Mouse (Mus musculus): ENCODE data around the gene Galnt15.
"Not testable (repeated sequence)": the region's sequence is repeated elsewhere in the genome, so short reads cannot be mapped to it uniquely, and the experiment has no call there.

The Galnt15 gene

DNA sequence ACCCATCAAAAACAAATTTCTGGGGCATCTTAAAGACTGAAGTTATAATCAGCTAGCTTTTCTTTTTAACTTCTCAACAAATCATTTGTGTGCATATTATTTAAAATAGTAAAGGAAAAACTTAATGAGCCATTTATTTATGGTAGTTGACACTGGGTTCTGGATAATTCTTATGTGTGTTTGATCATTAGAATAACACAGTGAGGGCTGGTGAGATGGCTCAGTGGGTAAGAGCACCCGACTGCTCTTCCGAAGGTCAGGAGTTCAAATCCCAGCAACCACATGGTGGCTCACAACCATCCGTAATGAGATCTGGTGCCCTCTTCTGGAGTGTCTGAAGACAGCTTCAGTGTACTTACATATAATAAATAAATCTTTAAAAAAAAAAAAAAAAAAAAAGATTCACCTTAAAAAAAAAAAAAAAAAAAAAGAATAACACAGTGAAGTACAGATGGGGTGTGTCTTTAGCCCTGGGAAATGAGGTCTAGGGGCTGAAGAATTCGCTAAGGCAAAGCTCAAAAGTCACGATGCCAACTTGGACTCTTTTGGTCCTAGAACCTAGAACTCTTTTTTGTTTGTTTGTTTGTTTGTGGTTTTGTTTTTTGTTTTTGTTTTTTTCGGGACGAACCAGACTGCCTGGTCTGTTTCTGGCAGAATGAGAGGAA is 58.9 kb downstream of the Galnt15 start:
- not testable (repeated sequence) for DNase-seq (ENCODE audit: low spot score in 2 of 2)

DNA sequence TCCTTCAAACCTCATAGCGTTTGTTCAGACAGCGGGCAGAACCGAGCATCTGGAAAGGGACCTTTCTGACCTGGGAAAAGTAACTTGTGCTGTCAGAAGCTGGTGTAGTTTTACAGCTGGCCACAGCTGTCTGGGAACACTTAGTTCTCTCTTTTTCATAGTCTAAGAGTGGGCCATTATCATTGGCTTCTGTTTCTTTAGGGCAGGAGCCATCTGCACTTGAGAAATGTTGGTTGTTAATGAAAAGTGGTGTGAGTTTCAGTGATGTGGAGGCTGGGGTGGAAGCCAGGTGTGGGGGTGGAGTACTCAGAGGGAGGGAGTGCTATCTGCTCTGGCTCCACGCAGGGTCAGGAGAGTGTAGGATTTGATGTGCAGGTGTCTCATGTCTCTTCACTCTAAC is 62.3 kb downstream of the Galnt15 start:
- DNase-seq (ENCODE audit: low spot score in 2 of 2) = no peak

GRCm38 (mm10) chr14:32091704-32092103 is 62.9 kb downstream of the Galnt15 start:
- no peak for DNase-seq (ENCODE audit: low spot score in 2 of 2)

GRCm38 (mm10) chr14:32093018-32093417 is 64.2 kb downstream of the Galnt15 start:
- DNase-seq (ENCODE audit: low spot score in 2 of 2) = no peak

GRCm38 (mm10) chr14:32093500-32094117 is 64.8 kb downstream of the Galnt15 start:
- DNase-seq (ENCODE audit: low spot score in 2 of 2) = no peak

DNA sequence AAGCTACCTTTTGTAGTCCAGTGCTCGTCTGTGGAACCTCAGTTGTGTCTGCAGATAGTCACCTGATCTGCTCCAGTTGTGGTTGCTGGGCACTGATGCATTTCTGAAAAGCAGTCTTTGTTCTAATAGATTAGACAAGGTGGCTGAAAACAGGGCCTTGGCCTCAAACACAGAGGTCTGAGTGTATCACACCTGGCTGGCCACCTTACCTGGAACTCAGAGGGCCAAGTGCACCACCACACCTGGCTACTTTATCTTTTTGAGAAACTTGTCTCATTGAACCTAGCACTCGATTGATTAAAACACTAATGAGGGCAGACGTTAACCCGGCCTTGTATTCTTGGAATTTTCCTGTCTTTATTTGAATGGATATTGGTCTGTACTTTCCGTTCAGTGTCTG is 66.9 kb downstream of the Galnt15 start:
- DNase-seq (ENCODE audit: low spot score in 2 of 2) = no peak

GRCm38 (mm10) chr14:32096740-32097139 is 68.0 kb downstream of the Galnt15 start:
- no peak for DNase-seq (ENCODE audit: low spot score in 2 of 2)

GRCm38 (mm10) chr14:32097691-32098090 is 68.9 kb downstream of the Galnt15 start:
- DNase-seq (ENCODE audit: low spot score in 2 of 2) = no peak

GRCm38 (mm10) chr14:32098951-32099350 is 70.2 kb downstream of the Galnt15 start:
- no peak for DNase-seq (ENCODE audit: low spot score in 2 of 2)

- no peak for DNase-seq (ENCODE audit: low spot score in 2 of 2)
Observed at GRCm38 (mm10) chr14:32103556-32103955, 74.8 kb downstream of the Galnt15 start.

DNA sequence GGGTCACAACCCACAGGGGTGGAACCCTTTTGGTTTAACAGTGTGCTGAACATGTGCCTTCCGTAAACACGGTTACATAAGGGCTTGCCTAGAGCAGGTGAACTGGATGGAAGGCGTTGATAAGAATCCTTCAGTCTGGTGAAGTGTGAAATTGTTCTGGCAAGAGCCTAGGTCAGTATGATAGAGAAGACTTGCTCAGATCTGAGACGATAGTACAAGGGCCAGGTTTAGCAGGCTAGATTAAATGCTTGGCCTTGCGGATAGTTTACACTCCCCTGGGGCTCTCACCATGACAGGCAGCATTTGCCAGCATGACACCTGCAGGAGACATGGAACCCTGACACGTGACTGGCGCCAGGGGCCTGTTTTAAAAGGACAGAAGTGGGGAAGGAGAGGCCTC is 76.9 kb downstream of the Galnt15 start:
- DNase-seq (ENCODE audit: low spot score in 2 of 2) = no peak

GRCm38 (mm10) chr14:32106911-32107310 is 78.1 kb downstream of the Galnt15 start:
- DNase-seq (ENCODE audit: low spot score in 2 of 2) = no peak
